Mouse (Mus musculus): Measurements from ENCODE around the gene Per2.
"Not testable (repeated sequence)": the region's sequence is repeated elsewhere in the genome, so short reads cannot be mapped to it uniquely, and the experiment has no call there.

Per2 gene

DNA sequence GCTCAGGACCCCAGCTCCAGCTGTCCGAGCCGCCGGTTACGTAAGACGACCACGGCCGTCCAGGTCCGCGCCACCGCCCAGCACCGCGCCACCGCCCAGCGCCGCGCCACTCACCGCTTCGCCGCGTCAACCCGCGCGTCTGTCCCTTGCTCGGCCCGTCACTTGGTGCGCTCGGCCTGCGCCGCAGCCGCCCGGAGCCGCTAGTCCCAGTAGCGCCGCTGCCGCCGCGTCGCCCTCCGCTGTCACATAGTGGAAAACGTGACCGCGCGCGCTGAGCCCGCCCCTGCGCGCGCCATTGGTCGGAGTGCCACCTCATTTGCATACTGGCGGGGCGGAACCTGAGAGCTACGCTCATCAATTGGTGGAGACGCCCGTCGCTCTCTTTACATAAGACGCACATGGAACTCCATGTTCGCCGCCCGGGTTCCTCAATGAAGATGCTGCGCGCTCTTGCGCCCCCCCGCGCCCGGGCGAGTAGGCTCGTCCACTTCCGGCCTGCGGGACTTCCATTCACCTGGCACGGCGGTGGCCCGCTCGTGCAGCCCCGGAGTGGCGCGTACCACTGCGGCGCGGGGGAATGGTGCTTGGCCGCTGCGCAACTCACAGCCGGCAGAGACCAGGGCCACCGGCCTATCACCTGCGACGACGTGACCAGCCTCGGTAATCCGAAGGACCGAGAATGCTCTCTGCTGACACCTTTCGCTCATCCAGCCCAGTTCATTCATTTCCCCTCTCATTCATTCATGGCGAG, at the start of gene Per2:
TSS of gene Per2 (minus strand) at position 266 of the 751 bp plus-strand sequence.
- DNase-seq (ENCODE audit: low spot score) = peak; percentile 99

DNA sequence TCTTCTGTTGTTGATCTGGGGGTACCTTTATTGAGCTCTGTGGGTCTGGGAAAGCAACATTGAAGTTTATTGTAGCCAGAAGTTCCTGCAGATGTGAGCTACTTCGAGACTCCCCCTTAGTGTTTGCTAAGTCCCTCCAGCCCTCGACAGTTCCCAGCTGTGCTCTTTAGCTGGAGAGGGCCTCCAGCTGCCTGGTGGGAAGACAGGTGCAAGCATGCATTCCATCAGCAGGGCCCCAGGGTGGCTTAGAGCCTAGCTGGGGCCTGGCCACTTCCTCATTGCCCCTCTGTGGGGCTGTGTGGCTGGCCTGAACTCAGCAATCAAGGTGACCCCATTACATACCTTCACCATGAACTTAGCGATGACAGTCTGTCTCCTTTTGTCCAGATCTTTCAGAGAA, 45.5 kb upstream of the Per2 start:
- no peak for DNase-seq (ENCODE audit: low spot score)

DNA sequence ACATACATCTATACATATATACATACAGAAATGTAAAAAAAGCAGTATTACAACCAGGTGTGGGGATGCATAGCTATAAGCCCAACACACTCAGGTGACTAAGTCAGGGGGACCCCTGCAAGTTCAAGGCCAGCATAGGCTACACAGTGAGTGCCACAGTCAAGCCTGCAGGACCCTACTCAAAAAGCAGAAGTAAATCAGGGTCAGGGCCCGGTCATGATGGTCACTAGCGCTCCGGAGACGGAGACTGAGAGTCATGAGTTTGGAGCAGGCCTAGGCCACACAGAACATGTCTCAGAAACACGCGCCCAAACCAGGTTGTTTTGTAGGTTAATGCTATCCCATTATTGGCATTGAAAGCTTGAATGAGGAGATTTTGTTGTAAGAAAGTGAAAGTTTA, 39.5 kb upstream of the Per2 start:
- no peak for DNase-seq (ENCODE audit: low spot score)

DNA sequence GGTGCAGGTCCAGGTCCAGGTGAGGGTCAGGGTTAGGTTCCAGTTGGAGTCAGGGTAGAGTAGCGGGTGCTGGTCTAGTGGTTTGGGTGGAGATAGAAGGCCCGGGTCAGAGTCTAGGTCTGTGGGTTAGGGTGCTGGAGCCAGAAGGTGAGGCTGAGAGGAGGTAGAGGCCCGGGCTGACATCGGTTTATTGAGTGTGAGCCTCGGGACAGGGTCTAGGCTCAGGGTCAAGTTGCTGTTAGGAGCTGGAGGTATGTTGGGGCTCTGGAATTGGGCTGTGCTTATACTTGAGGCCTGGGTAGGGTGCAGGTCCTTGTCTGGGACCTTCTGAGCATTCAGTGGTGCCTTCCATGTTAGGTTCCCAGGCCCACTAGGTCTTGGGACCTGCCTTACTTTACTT, 36.2 kb upstream of the Per2 start:
- no peak for DNase-seq (ENCODE audit: low spot score)

DNA sequence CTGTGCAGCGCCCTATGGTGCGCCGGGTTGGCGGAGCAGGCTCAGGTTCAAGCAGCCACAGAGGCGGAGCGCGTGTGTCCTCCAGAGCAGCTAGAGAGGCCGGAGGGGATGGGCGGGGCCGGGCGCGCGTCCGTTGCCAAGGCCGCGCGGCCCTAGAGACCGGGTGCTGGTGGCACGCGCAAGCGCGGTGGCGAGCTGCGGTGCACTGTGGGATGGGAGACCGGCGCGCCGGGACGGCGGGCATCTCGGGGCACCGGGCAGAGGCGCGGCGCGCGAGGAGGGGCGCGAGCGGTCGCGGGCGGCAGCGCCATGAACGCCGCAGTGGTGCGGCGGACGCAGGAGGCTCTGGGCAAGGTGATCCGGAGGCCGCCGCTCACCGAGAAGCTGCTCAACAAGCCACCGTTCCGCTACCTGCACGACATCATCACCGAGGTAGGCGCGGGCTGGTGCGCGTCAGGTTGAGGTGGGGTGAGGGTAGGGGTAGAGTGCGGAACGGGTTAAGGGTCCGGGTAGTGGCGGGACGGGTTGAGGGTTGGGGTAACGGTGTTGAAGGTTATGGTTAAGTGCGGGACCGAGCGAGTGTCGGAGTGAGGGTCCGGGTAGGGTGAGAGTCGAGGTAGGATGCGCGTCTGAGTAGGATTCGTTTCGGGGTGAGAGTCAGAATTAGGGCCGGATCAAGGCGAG, 35.5 kb upstream of the Per2 start, which contains the start of gene Traf3ip1:
TSS of gene Traf3ip1 (plus strand) at position 191 of the 684 bp plus-strand sequence.
- peak; percentile 88 for DNase-seq (ENCODE audit: low spot score)

DNA sequence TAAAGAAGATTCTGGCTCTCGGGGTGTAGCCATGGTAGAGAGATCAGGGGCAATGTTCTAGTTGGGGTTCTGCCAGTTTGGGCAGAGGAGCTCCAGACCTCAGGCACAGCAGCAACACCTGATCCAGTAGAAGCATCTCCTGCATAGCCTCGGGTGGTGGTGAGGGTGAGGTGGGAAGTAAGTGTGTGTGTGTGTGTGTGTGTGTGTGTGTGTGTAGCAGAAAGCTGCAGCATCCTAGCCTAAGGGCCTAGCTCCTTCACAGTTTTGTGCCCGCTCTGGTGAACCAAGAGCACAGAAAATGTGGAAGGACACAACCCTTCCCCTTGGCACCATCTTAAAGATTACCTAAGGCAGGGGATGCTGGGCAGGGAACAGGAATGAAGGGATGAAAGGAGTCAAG, 34.8 kb upstream of the Per2 start:
- DNase-seq (ENCODE audit: low spot score) = no peak

DNA sequence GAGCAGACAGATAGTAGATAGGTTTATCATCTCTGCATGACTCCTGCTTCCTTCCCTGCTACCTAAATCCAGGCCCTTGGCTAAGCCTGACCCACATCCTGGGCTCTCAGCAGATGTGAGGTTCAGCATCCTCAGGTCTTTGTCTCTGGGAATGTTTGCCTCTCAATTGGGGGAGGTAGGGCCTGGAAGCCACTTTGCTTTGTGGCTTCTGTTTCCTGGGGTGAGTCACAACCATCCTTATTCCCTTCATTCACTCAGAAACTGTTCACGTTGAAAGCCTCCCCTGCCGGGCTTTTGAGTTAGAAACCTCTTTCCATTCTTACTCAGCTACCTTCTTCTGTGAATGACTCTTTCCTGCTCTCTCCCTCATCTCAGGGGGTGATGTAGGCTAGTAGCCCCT, 33.6 kb upstream of the Per2 start:
- no peak for DNase-seq (ENCODE audit: low spot score)

DNA sequence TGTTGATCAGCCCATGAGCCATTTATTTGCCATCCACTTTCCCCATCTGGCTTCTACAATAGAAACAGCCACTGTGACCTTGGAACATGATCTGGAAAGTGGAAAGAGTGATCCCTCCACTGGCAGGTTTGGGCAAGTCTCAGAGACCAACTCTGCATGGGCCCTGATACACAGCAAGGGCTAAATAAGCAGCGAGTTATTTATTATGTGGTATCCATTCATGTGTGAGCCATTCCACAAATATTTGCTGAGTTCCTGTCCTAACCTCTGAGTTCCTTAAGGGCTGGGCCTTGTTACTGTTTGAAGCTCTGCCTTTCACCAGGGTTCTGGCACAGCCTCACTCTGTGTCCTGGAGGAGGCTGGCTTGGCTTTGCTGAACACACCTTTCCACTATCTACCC, 31.2 kb upstream of the Per2 start:
- no peak for DNase-seq (ENCODE audit: low spot score)

DNA sequence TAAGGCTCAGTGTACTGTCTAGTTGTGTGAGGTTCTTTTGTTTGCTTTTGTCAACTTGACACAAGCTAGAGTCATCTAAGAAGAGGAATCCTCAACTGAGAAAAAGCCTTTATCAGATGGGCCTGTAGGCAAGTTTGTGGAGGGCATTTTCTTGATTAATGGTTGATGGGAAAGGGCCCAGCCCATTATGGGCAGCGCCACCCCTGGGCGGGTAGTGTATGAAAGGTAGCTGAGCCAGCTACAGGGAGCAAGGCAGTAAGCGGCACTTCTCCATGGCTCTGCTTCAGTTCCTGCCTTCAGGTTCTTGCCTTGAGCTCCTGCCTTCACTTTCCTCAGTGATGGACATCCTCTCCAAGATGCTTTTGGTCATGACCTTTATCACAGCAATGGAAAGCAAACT, 27.0 kb upstream of the Per2 start:
- no peak for DNase-seq (ENCODE audit: low spot score)

DNA sequence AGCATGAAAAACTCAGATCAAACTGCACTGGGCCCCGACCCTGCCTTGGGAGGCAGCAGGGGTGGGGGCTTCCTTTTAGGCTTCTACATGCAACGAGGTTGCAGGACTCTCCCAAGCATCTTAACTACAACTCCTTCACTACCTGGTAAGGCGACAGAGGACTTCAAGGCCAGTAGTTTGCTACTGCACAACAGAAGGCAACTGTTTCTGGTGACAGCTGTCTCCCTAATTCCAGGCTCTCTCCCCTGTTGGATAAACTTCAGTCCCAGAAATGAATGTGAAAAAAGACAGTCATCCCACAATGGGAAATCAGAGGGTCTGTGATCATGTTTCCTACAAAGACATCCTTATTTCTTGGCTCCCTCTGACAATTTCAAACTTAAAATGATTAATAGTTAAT, 26.3 kb upstream of the Per2 start:
- no peak for DNase-seq (ENCODE audit: low spot score)

DNA sequence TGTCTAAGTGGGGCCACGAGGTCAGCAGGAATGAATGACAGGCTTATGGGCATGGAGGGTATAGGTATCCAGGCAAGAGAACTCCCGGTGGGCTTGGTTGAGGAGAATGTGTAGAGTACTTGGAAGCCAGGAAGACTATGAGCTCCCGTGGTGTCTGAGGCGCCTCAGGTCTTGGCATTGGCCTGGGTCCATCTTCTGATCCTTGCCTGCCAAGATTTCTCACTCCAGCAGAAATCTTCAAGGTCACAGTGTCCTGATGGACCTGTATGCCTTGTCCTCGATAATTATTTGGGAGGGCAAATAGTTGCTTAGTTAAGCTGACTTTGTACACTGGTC, 24.9 kb upstream of the Per2 start:
- DNase-seq (ENCODE audit: low spot score) = no peak

DNA sequence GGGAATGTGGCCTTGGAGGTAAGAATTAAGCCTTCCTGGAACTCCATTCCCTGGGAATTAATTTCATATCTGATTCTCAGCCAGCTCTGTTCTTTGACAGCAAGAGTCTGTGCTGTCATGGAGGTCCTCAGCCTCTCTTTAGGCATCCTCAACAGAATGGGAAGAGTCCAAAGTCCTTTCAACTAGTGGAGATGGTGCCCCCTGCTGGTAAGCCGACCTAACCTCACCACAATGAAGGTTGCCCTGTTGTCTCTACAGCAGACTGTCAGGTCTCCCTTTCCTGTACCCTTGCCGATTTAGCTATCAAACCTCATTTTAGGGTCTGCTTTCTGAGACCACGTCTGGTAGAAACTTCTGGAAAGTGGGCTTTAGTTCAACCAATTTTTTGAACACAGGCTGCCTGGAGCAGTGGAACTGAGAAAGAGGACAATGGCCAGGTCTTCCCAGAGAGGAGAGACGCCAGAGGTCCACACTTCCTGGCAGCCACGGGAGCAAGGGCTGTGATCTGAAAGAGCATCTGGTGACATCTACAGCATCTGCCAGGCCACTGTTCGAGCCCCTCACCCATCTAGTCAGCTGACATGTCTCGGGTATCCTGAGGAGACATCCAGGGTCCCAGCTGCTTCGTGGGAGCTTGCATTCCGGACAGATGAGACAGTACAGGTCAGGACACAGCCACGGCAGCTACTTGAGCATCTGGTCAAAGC, 24.3 kb upstream of the Per2 start:
- peak; percentile 56 for DNase-seq (ENCODE audit: low spot score)

DNA sequence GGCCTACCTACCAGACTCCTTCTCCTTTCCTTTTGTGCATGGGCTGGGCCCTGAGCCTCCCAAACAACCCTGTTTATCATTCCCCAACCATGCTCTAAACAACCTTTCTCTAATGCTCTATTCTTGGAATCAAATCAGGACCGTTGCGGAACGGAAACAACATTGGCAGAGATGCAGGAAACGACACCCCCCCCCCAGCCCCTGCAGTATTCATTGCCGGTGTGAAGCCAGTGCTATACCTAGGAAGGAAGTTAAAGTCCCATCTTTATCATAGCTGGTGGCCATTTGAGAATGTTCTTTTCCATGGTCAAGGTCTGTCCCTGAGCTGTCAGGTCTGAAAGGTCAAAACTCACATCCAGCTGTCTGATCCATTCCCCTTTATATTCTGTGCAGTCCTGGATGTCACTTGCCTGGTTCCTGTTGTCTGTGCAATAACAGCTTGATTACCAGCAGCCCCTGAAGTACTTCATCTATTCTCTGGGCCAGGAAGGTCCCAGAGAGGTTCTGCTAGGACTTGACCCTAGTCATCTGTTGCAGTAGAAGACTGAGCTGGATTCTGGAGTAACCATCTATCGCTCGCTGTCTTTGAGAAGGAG, 23.6 kb upstream of the Per2 start:
- no peak for DNase-seq (ENCODE audit: low spot score)

DNA sequence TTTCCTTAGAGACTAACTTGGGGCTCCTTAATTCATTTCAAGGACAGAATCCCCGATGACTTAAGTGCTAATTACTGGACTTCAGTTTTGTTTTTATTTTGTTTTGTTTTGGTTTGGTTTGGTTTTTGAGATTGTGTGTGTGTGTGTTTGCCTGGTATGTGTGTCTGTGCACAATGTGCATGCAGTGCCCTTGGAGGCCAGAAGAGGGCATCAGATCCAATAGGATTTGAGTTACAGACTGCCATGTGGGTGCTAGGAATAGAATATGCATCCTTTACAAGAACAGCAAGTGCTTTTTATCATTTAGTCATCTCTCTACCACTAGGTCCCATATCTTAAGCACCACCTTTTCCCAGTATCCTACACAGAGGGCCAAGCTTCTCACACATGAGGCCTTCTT, 19.8 kb upstream of the Per2 start:
- DNase-seq (ENCODE audit: low spot score) = no peak

DNA sequence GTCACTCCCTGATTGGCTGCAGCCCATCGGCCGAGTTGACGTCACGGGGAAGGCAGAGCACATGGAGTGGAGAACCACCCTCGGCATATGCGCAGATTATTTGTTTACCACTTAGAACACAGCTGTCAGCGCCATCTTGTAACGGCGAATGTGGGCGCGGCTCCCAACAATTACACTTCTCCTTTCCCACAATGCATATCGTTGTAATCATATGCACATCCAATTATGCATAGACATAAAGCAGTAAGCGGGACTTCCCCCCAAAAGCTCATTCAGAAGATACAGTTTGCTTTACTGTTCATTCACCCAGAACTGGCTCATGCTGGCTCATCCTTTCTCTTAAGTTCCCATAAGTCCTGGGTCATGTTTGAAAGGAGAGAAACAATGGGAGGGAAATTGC, 19.0 kb upstream of the Per2 start:
- DNase-seq (ENCODE audit: low spot score) = not testable (repeated sequence)

DNA sequence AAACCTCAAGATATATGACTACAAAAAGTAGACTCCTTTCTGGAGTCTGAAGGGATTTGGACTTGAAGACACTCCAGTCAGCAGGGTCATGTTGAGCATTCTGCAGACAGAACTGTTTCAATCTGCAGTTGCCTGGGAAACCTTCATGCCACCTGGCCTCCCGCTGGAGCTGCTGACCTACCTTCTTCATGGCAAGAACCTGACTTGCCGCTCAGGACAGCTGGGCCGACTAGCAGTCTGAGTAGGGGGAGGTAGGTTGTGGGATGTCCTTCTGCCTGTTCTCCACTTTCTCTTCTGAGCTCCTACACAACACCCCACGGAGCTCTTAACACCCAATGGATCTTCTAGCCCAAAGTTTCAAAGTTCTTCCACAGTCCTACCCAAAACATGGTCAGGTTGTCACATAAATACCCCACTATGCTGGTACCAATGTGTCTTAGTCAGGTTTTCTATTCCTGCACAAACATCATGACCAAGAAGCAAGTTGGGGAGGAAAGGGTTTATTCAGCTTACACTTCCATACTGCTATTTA, 10.8 kb upstream of the Per2 start:
- DNase-seq (ENCODE audit: low spot score) = no peak

DNA sequence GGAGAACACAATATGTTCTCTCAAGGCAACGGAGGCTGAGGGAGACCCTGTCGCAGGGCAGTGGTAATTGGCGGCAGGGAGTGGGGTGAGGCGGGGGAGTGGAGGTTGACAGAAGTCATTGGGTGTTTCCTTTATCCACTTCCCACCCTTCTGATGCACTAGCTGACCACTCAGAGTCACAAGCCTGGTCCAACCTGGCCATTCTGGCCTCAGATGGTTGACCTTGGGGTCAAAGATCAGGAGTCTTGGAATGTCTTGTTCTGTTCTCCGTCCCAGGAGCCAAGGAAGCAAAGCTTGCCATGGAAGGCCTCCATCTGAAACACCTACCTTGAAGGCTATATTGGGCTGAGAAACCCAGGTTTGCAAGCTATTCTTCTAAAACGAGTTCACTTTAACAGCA, 7.1 kb upstream of the Per2 start:
- DNase-seq (ENCODE audit: low spot score) = peak; percentile 55

DNA sequence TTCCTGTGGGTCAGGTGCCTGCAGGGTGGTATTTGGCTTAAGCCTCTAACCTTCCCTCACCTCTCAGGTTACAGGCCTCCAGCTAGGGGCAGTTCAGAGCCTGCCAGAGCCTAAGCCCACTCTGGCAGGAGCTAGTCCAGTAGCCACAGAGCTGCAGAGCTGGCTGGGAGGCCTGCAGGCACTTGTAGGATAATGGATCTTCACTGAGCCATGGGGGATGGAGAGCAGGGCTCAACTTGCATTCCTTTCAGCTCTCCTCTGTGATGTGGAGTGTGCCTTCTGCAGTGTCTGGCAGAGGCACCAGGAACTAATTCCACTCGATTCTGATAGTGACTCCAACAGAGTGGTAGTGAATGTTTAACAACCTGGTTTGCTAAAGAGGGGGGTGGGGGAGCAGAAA, 6.1 kb upstream of the Per2 start:
- DNase-seq (ENCODE audit: low spot score) = peak; percentile 73

DNA sequence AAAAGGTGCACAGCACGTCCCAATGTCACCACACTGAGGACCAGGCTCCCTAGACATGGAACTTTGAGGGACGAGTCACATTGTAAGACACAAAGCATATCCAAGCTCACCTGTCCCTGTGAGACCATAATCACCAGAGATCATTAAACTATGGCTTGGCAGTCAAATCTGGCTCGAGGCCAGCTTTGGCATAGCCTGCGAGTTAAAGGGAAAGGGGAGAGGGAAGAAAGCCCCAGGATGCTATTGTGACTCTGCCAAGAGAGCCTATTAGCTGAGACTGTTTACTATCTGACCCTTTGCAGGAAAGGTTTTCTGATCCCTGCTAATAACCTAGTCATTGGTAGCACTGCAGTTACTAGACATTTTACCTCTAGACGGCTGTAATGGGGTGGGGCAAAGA, 5.3 kb upstream of the Per2 start:
- DNase-seq (ENCODE audit: low spot score) = no peak

DNA sequence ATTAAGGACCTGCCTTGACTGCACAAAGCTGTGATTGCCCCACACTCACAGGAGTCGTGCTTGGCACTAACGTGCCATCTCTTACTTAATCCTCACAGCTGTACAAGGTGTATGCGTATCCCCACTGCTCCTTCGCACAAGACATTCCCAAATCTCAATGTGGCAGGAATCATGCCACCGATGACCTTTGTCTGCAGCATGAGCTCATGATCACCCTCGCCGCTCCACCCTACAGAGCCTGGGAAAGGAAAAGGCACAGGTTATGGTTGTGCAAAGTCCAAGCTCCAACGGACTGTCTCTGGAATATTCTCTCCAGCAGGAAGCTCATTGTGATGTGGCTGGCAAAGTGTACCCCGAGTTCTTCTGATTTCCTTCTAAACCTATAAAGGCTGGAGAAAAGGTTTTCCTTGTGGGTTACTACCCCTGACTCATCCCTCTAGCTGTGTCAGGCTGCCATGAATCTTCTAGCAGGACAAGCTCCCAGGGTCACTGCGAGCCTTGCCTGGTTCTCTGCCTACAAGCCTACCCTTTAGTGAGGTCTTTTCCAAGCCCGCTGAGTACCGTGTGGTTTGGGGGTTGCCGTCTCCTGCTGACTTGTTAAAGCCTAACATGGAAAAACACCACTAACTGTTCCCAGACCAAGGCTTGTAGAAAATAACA, 4.3 kb upstream of the Per2 start:
- DNase-seq (ENCODE audit: low spot score) = no peak

DNA sequence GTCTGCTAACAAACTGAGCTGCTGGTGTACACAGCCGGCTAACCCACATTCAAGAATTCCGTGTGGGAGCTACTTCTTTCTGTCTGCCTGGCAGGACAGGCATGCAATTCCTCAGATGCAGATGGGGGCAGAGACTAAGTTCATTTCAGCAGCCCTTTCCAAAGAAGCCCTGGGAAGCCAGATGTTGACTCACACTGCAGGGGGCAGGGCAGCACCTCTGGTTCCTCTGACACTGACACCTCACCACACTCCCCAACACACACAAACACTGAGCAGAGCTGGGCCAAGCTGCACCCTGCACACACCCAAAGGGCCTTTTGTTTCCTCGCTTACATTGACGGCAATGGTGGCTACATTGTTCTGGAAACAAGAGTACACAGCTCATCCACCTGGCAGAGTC, 1.4 kb upstream of the Per2 start:
- no peak for DNase-seq (ENCODE audit: low spot score)

DNA sequence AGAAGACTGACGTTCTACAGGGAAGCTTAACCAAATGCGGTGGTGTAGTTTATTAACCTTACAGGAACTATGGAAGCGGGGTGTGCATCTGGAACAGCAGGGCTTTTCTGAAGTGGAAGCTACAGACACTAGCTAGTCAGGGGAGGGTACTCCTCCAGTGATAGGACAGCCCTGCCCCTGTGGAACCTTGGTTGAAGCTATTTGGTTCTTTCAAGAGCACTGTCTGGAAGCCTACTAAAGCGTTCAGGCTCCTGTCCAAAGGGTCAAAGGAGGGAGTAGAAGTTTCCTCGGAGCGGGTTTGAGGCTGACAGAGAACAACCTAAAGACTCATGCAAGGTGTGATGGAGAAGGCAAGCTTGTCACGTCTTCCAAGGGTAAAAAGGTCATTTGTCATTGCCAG, 945 bp upstream of the Per2 start:
- DNase-seq (ENCODE audit: low spot score) = no peak

All from yolk sac, embryonic 10.5 days (tissue).